Mouse (Mus musculus) thymus, adult 2 months (tissue): ENCODE results near the gene Ktn1.

Experiments used
- CTCF ChIP-seq: fragments of 200-500 bp; IDR thresholded peaks from 2 replicates; pipeline ENCODE4 v1.5.1; 2012; ENCODE audit warnings: mild to moderate bottlenecking, control low read depth, low read length, moderate library complexity, borderline replicate concordance; ENCODE audit not compliant: control insufficient read depth, poor library complexity, insufficient read depth; ENCODE audit errors: extremely low read depth
- POLR2A ChIP-seq: fragments of 200-500 bp; IDR thresholded peaks from 2 replicates; pipeline ENCODE4 v1.6.1; 2012; ENCODE audit warnings: mild to moderate bottlenecking, low read length, control low read depth, moderate library complexity; ENCODE audit not compliant: control insufficient read depth, poor library complexity, insufficient read depth; ENCODE audit errors: extremely low read depth

DNA sequence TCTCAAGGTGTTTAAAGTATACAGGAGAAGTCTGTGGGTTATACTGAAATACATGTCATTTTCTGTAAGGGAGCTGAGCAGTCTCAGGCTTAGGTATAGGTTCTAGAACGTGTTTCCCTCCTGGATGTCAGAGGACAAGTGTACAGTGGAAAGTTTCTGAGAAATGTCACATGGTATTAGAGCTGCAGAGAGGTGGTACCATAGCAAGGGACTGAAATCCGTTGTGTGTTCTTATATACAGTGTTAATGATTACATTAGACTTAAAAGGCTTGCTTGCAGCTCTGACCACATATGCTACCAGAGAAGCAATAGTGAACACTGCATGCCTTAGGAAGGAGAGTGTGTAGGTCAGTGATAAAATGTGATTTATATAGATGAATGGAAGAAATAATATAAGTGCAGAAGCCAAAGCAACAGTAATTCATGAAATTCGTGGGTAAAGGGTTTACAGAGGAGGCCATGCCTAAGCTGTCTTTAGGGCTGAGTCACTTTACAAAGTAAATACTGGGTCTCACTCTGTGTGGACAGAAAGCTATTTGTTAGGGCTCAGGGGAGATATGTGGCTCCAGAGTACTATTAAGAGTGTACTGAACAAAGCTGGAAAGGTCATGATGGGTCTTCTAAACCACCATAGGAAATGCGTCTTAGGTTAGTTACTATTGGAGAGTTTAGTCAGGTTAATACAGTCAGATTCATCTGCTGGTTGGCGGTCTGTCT lies 17.0 kb downstream of the Ktn1 start:
- TF ChIP-seq CTCF (no peak), POLR2A (no peak)
